Mouse (Mus musculus) ES-E14 (cell line): ENCODE measurements around the gene Gm5294. TPM values are rescaled to one million over a fixed set of nuclear protein-coding genes. Genes with fewer than 3 reads are reported as not detected.

ENCODE experiments used
- DNase-seq: peaks from one replicate; pipeline ENCODE4 v3.0.0-alpha.2; 2013; ENCODE audit warnings: low read depth, low spot score
- H3K27ac ChIP-seq: 2 replicates; pipeline ENCODE4 v1.5.1; 2012; ENCODE audit warnings: low read depth, mild to moderate bottlenecking, low read length, moderate library complexity, mixed read lengths; ENCODE audit not compliant: poor library complexity, insufficient read depth, severe bottlenecking
- H3K36me3 ChIP-seq: 2 replicates; pipeline ENCODE4 v1.6.1; 2012; ENCODE audit warnings: mild to moderate bottlenecking, low read length, moderate library complexity, mixed read lengths; ENCODE audit not compliant: control insufficient read depth, poor library complexity, insufficient read depth, severe bottlenecking
- H3K4me1 ChIP-seq, 2 experiments: fragments of 150-350 bp in 1 of 2; sonication (generic) in 1 of 2; 2 replicates each; pipeline ENCODE4 v1.6.1; 2012; ENCODE audit warnings: low read length in 2 of 2, mild to moderate bottlenecking in 1 of 2, mixed read lengths in 1 of 2; ENCODE audit not compliant: control insufficient read depth in 2 of 2, insufficient read depth in 2 of 2, poor library complexity in 1 of 2
- H3K4me3 ChIP-seq, 2 experiments: fragments of 150-350 bp in 1 of 2; sonication (generic) in 1 of 2; 2 replicates each; pipeline ENCODE4 v1.5.1; 2012; ENCODE audit warnings: low read length in 2 of 2, low read depth in 1 of 2, mild to moderate bottlenecking in 1 of 2, mixed read lengths in 1 of 2; ENCODE audit not compliant: insufficient read depth in 1 of 2, poor library complexity in 1 of 2, severe bottlenecking in 1 of 2
- H3K9ac ChIP-seq: 2 replicates; pipeline ENCODE4 v1.6.1; 2012; ENCODE audit warnings: low read depth, mild to moderate bottlenecking, low read length, mixed read lengths; ENCODE audit not compliant: poor library complexity, insufficient read depth, severe bottlenecking
- H3K9me3 ChIP-seq: fragments of 150-350 bp; sonication (generic); 2 replicates; pipeline ENCODE4 v1.6.1; 2012; ENCODE audit warnings: low read depth, mild to moderate bottlenecking, low read length; ENCODE audit not compliant: control insufficient read depth, insufficient read depth
- CHD2 ChIP-seq: IDR thresholded peaks from 2 replicates; pipeline ENCODE4 v1.6.1; 2014; ENCODE audit warnings: mild to moderate bottlenecking, low read depth, low read length, inconsistent platforms
- HCFC1 ChIP-seq: IDR thresholded peaks from 2 replicates; pipeline ENCODE4 v1.6.1; 2012; ENCODE audit warnings: low read length, inconsistent platforms, borderline replicate concordance; ENCODE audit not compliant: insufficient read depth
- MAFK ChIP-seq: IDR thresholded peaks from 2 replicates; pipeline ENCODE4 v1.6.1; 2014; ENCODE audit warnings: mild to moderate bottlenecking, low read depth, low read length, inconsistent platforms; ENCODE audit not compliant: insufficient read depth
- ZC3H11A ChIP-seq: IDR thresholded peaks from 2 replicates; pipeline ENCODE4 v1.6.1; 2012; ENCODE audit warnings: low read depth, mild to moderate bottlenecking, inconsistent platforms, low read length, borderline replicate concordance
- ZNF384 ChIP-seq: IDR thresholded peaks from 2 replicates; pipeline ENCODE4 v1.6.1; 2012; ENCODE audit warnings: low read depth, low read length, inconsistent platforms
- in situ Hi-C, 2 experiments: fragments of 600-800 bp; cut with MboI; formaldehyde crosslinking; loops; one replicate each; pipeline ENCODE4 v1.15.1; 2025; ENCODE audit warnings: low sequenced_read_pairs in 2 of 2, inconsistent platforms in 1 of 2; ENCODE audit not compliant: unreplicated experiment in 2 of 2
- total RNA-seq: library from RNA; depleted of rRNA; stranded (reverse); fragments of 300-350 nt; gene quantifications from 2 replicates; pipeline ENCODE4 v1.2.3, GENCODE M21; 2012; rRNA removed

The Gm5294 gene
- total RNA-seq, 1 experiment, result not detected

DNA sequence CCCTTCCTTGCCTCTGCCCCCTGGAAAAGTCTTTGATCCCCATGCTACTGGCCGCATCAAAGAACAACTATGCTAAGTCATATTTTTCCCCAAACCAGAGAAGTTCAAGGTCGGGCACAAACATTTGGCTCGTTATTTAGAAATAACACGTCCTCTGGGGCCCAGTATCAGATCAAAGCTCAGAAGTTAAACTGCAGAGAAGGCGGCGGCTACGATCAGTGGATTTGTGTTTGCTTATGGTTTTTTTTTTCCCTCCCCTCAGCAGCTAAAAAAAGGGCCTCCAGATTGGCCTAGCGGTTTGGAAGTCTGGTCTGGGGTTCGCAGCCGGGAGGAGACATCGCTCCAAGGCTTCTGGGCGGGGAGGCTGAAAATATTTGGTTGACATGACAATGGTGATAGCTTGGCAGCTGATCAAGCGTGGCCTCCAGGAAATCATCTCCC, 38.0 kb downstream of the Gm5294 start:
- Histone ChIP-seq H3K36me3 (no peaks in the 10 kb centered on the region), H3K9me3 (no peaks in the 10 kb centered on the region), H3K4me1 (peaks cover 0 to 2% of the 10 kb centered on the region in 2 experiments; a peak in 1 of 4 replicates), H3K4me3 (no peak overlapping the region), H3K27ac (no peak overlapping the region), H3K9ac (no peak overlapping the region)
- in situ Hi-C loops, result loop anchor here (5.0 to 10.0 kb wide), 4 partner anchors 224 to 319 kb away; no protein-coding TSS in a partner anchor
- no peak for DNase-seq
- no peak for TF ChIP-seq MAFK
- TF ChIP-seq CHD2, result no peak
- no peak for TF ChIP-seq ZC3H11A
- TF ChIP-seq HCFC1, result no peak
- no peak for TF ChIP-seq ZNF384

- no peaks in the 10 kb centered on the region for H3K36me3 ChIP-seq
- no peak overlapping the region for H3K27ac ChIP-seq
- TF ChIP-seq HCFC1 (no peak), ZC3H11A (no peak), CHD2 (no peak)
- in situ Hi-C loops, result no loop called here
- DNase-seq, result no peak
- H3K4me1 ChIP-seq, result no peaks in the 10 kb centered on the region
- H3K9me3 ChIP-seq, result no peaks in the 10 kb centered on the region
- H3K9ac ChIP-seq, result no peak overlapping the region
- no peak overlapping the region for H3K4me3 ChIP-seq
These were observed 43.8 kb downstream of the Gm5294 start for GRCm38 (mm10) chr5:138863681-138864146.

- Histone ChIP-seq H3K4me1 (no peaks in the 10 kb centered on the region), H3K9me3 (no peaks in the 10 kb centered on the region), H3K36me3 (no peaks in the 10 kb centered on the region), H3K27ac (no peak overlapping the region), H3K9ac (no peak overlapping the region), H3K4me3 (no peak overlapping the region)
- TF ChIP-seq MAFK, result no peak
- TF ChIP-seq CHD2, result no peak
- TF ChIP-seq ZC3H11A, result no peak
- TF ChIP-seq ZNF384, result no peak
- no peak for DNase-seq
- in situ Hi-C loops, result no loop called here
These were observed 44.3 kb downstream of the Gm5294 start for GRCm38 (mm10) chr5:138864166-138864565.

GRCm38 (mm10) chr5:138864880-138865279, 45.0 kb downstream of the Gm5294 start:
- in situ Hi-C loops, result no loop called here
- H3K27ac ChIP-seq, result no peak overlapping the region
- H3K4me3 ChIP-seq, result no peak overlapping the region
- no peaks in the 10 kb centered on the region for H3K9me3 ChIP-seq
- H3K9ac ChIP-seq, result no peak overlapping the region
- H3K36me3 ChIP-seq, result no peaks in the 10 kb centered on the region
- DNase-seq, result no peak
- H3K4me1 ChIP-seq, result no peaks in the 10 kb centered on the region
- TF ChIP-seq MAFK (no peak), CHD2 (no peak), HCFC1 (no peak), ZNF384 (no peak), ZC3H11A (no peak)

- Histone ChIP-seq H3K4me3 (no peak overlapping the region), H3K36me3 (no peaks in the 10 kb centered on the region), H3K9ac (no peak overlapping the region), H3K27ac (no peak overlapping the region), H3K9me3 (no peaks in the 10 kb centered on the region), H3K4me1 (no peaks in the 10 kb centered on the region)
- no peak for TF ChIP-seq MAFK
- no peak for TF ChIP-seq CHD2
- TF ChIP-seq HCFC1, result no peak
- TF ChIP-seq ZNF384, result no peak
- in situ Hi-C loops, result no loop called here
- no peak for DNase-seq
These were observed 45.8 kb downstream of the Gm5294 start for GRCm38 (mm10) chr5:138865637-138866036.

Other genes starting within 250 kb of the Gm5294 start
- gene Zfp68, start 200.3 kb upstream of the Gm5294 start, total RNA-seq, result 8.4 and 10.0 TPM in 2 replicates
- 1.9 and 2.2 TPM in 2 replicates for gene A430033K04Rik, start 197.2 kb upstream of the Gm5294 start, total RNA-seq
- 8.0 and 14.7 TPM in 2 replicates for gene Fam20c, start 65.6 kb upstream of the Gm5294 start, total RNA-seq
- gene Pdgfa, start 177.3 kb downstream of the Gm5294 start, total RNA-seq, result 81.5 and 84.9 TPM in 2 replicates